Mouse (Mus musculus): ENCODE results near the gene Mesd.

GRCm38 (mm10) chr7:83914566-83914965 lies 30.3 kb downstream of the Mesd start:
- TF ChIP-seq CTCF (IDR thresholded peaks at IDR 0.05; ENCODE audit: borderline replicate concordance, insufficient read depth, low read depth, low read length) = peak; percentile 90
- TF ChIP-seq POLR2A (IDR thresholded peaks at IDR 0.05; ENCODE audit: borderline replicate concordance, insufficient read depth, low read length) = no peak

Measured in cerebellum, adult 2 months (tissue).